Mouse (Mus musculus) embryonic facial prominence, embryonic 10.5 days (tissue): ENCODE data around the gene Laptm5. TPM values are rescaled to one million over a fixed set of nuclear protein-coding genes. Genes with fewer than 3 reads are reported as not detected.
A peak's percentile ranks its signal among the peaks of the same experiment; 100 is the strongest.

ENCODE experiments used
- DNase-seq: peaks from one replicate; pipeline ENCODE4 v3.0.0-alpha.2; 2017; ENCODE audit warnings: low spot score
- H3K27ac ChIP-seq: fragments of 300-500 bp; sonication (generic); replicated peaks from 2 replicates; pipeline ENCODE4 v1.5.1; 2016; ENCODE audit warnings: mild to moderate bottlenecking
- H3K27me3 ChIP-seq: fragments of 300-500 bp; sonication (generic); replicated peaks from 2 replicates; pipeline ENCODE4 v1.6.1; 2016; ENCODE audit warnings: low read depth, mild to moderate bottlenecking; ENCODE audit not compliant: poor library complexity, severe bottlenecking
- H3K36me3 ChIP-seq: fragments of 300-500 bp; sonication (generic); replicated peaks from 2 replicates; pipeline ENCODE4 v1.6.1; 2016; ENCODE audit warnings: mild to moderate bottlenecking, moderate library complexity
- H3K4me1 ChIP-seq: fragments of 300-500 bp; sonication (generic); 2 replicates; pipeline ENCODE4 v1.6.1; 2016
- H3K4me3 ChIP-seq: fragments of 300-500 bp; sonication (generic); 2 replicates; pipeline ENCODE4 v1.5.1; 2016; ENCODE audit warnings: mild to moderate bottlenecking, moderate library complexity
- H3K9me3 ChIP-seq: fragments of 300-500 bp; sonication (generic); 2 replicates; pipeline ENCODE4 v1.6.1; 2016; ENCODE audit warnings: mild to moderate bottlenecking
- WGBS: fragments of 180-500 bp; shearing (Covaris S2); methylation state at CpG from one replicate; pipeline ENCODE4 v1.1.7; 2016; 5-methylcytosine and 5-hydroxymethylcytosine counted together
- polyA plus RNA-seq: library from polyadenylated mRNA; unstranded; fragments of >200 nt; fragmentation: Nextera tagmentation; extraction: Ambion mirVana; gene quantifications from 2 replicates; pipeline ENCODE4 v1.2.1, GENCODE M21; 2016

The Laptm5 gene
- polyA plus RNA-seq, 1 experiment from 2014 or later: 16.4 TPM

GRCm38 (mm10) chr4:130915006-130915667 is 2.2 kb downstream of the Laptm5 start:
- Histone ChIP-seq H3K27ac (no peak overlapping the region), H3K9me3 (no peaks in the 10 kb centered on the region), H3K4me1 (peaks cover 50% of the 10 kb centered on the region), H3K36me3 (no peaks in the 10 kb centered on the region), H3K27me3 (no peaks in the 10 kb centered on the region), H3K4me3 (no peak overlapping the region)
- no peak for DNase-seq
- 80% methylated on average over 12 of the region's 12 CpGs for WGBS

DNA sequence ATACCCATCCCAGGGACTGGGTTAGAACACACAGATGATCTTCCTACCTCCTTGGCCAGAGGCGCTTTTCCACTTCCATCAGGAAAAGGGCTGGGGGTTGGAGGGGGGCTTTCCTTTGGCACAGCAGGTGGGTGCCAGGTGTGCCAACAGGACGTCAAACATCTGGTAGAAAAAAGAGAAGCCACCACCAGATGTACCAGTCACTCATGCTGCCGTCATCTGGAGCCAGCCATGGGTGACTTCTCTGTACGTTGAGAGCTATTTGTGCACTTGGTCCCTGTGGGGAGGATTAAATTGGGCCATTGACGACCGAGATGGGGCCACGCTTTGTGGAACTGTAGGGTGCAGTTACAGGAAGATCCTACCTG is 2.7 kb downstream of the Laptm5 start:
- no peak overlapping the region for H3K27ac ChIP-seq
- no peaks in the 10 kb centered on the region for H3K36me3 ChIP-seq
- no peak for DNase-seq
- WGBS: 56% methylated on average over 7 of the region's 7 CpGs
- H3K9me3 ChIP-seq: no peaks in the 10 kb centered on the region
- H3K4me1 ChIP-seq: peaks cover 52% of the 10 kb centered on the region
- H3K4me3 ChIP-seq: no peak overlapping the region
- no peaks in the 10 kb centered on the region for H3K27me3 ChIP-seq

- H3K4me3 ChIP-seq: no peak overlapping the region
- H3K27me3 ChIP-seq: no peaks in the 10 kb centered on the region
- WGBS: 76% methylated on average over 7 of the region's 7 CpGs
- DNase-seq: no peak
- no peaks in the 10 kb centered on the region for H3K36me3 ChIP-seq
- H3K27ac ChIP-seq: no peak overlapping the region
- H3K9me3 ChIP-seq: no peaks in the 10 kb centered on the region
- peaks cover 60% of the 10 kb centered on the region for H3K4me1 ChIP-seq
These were observed 3.7 kb downstream of the Laptm5 start for GRCm38 (mm10) chr4:130916639-130917038.

GRCm38 (mm10) chr4:130917564-130917963 is 4.6 kb downstream of the Laptm5 start:
- 66% methylated on average over 4 of the region's 4 CpGs for WGBS
- 0 out of 2 replicates have a peak overlapping the region, but pooled peaks have one; percentile 2 for H3K27ac ChIP-seq

GRCm38 (mm10) chr4:130918805-130919749 is 6.2 kb downstream of the Laptm5 start:
- Histone ChIP-seq H3K27me3 (no peaks in the 10 kb centered on the region), H3K4me3 (no peak overlapping the region), H3K27ac (no peak overlapping the region; the same call in 1 of the 2 replicates), H3K4me1 (peaks cover 64% of the 10 kb centered on the region), H3K36me3 (no peaks in the 10 kb centered on the region), H3K9me3 (no peaks in the 10 kb centered on the region)
- WGBS: 70% methylated on average over 10 of the region's 10 CpGs
- no peak for DNase-seq

More at GRCm38 (mm10) chr4:130917564-130917963, 4.6 kb downstream of the Laptm5 start:
- no peak for DNase-seq
- Histone ChIP-seq H3K4me3 (no peak overlapping the region), H3K27me3 (no peaks in the 10 kb centered on the region), H3K36me3 (no peaks in the 10 kb centered on the region), H3K4me1 (peaks cover 70% of the 10 kb centered on the region), H3K9me3 (no peaks in the 10 kb centered on the region)

- Histone ChIP-seq H3K4me3 (no peak overlapping the region), H3K4me1 (peaks cover 61% of the 10 kb centered on the region), H3K27ac (peak overlapping the region; percentile 44), H3K27me3 (no peaks in the 10 kb centered on the region), H3K9me3 (no peaks in the 10 kb centered on the region), H3K36me3 (no peaks in the 10 kb centered on the region)
- WGBS: 61% methylated on average over 9 of the region's 9 CpGs
- DNase-seq: no peak
These were observed 6.9 kb downstream of the Laptm5 start for GRCm38 (mm10) chr4:130919750-130920356.

DNA sequence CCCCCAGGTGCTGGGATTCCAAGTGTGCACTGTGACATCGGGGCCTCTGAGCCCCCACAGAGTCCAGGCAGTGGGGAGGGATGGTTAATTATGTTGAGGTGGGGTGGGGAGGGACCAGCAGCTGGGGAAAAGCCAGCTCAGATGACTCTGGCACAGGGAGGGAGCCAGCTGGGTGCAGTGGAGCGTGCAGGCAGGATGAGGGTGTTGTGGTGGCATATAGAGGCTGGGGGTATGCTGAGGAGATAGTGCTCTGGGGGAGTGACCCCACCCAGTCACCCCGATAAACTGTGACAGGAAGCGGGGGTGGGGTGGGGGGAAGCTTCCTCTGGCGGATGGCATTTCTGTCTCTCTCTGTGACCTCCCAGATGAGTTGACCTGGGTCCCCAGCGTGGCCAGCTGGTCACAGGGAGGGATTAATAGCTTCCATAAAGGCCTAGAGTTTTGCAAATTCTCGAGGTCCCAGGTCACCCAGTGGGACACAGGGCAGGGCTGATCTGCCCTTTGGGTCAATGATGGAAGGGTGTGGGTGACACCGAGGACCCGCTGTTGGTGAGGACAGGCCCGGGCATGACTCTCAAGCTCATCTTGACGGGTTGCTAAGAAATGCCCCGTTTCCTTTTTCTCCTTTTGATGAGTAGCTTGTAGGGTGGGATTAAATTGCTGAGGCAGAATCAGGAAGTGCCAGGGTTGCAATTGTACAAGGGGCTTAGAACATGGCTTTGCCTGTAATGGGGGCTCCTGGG is 8.2 kb downstream of the Laptm5 start:
- Histone ChIP-seq H3K27me3 (no peaks in the 10 kb centered on the region), H3K27ac (peak overlapping the region; percentile 63), H3K4me1 (peaks cover 53% of the 10 kb centered on the region), H3K36me3 (no peaks in the 10 kb centered on the region), H3K4me3 (no peak overlapping the region), H3K9me3 (no peaks in the 10 kb centered on the region)
- WGBS: 26% methylated on average over 12 of the region's 12 CpGs
- no peak for DNase-seq

- WGBS: 81% methylated on average over 10 of the region's 10 CpGs
- 0 out of 2 replicates have a peak overlapping the region, but pooled peaks have one; percentile 51 for H3K27ac ChIP-seq
- no peaks in the 10 kb centered on the region for H3K27me3 ChIP-seq
- H3K4me3 ChIP-seq: no peak overlapping the region
- DNase-seq: no peak
- H3K36me3 ChIP-seq: no peaks in the 10 kb centered on the region
- H3K4me1 ChIP-seq: peaks cover 60% of the 10 kb centered on the region
- H3K9me3 ChIP-seq: no peaks in the 10 kb centered on the region
These were observed 9.1 kb downstream of the Laptm5 start for GRCm38 (mm10) chr4:130921986-130922385.

- H3K27me3 ChIP-seq: no peaks in the 10 kb centered on the region
- no peak overlapping the region for H3K27ac ChIP-seq
- WGBS: 60% methylated on average over 6 of the region's 6 CpGs
- no peaks in the 10 kb centered on the region for H3K9me3 ChIP-seq
- no peaks in the 10 kb centered on the region for H3K36me3 ChIP-seq
- H3K4me1 ChIP-seq: peaks cover 29% of the 10 kb centered on the region
- DNase-seq: no peak
- no peak overlapping the region for H3K4me3 ChIP-seq
These were observed 13.3 kb downstream of the Laptm5 start for GRCm38 (mm10) chr4:130926274-130926673.

GRCm38 (mm10) chr4:130927821-130928220 is 14.9 kb downstream of the Laptm5 start:
- no peak overlapping the region for H3K27ac ChIP-seq
- H3K4me1 ChIP-seq: peaks cover 13% of the 10 kb centered on the region
- 88% methylated on average over 12 of the region's 12 CpGs for WGBS
- no peaks in the 10 kb centered on the region for H3K36me3 ChIP-seq
- DNase-seq: no peak
- H3K4me3 ChIP-seq: no peak overlapping the region
- H3K9me3 ChIP-seq: no peaks in the 10 kb centered on the region
- no peaks in the 10 kb centered on the region for H3K27me3 ChIP-seq

GRCm38 (mm10) chr4:130942644-130943043 is 29.7 kb downstream of the Laptm5 start:
- peaks cover 49% of the 10 kb centered on the region for H3K4me1 ChIP-seq
- DNase-seq: no peak
- no peak overlapping the region; the same call in 1 of the 2 replicates for H3K27ac ChIP-seq
- H3K4me3 ChIP-seq: no peak overlapping the region
- no peaks in the 10 kb centered on the region for H3K9me3 ChIP-seq
- WGBS: 55% methylated on average over 14 of the region's 14 CpGs
- H3K27me3 ChIP-seq: peaks cover 33% of the 10 kb centered on the region
- H3K36me3 ChIP-seq: no peaks in the 10 kb centered on the region

DNA sequence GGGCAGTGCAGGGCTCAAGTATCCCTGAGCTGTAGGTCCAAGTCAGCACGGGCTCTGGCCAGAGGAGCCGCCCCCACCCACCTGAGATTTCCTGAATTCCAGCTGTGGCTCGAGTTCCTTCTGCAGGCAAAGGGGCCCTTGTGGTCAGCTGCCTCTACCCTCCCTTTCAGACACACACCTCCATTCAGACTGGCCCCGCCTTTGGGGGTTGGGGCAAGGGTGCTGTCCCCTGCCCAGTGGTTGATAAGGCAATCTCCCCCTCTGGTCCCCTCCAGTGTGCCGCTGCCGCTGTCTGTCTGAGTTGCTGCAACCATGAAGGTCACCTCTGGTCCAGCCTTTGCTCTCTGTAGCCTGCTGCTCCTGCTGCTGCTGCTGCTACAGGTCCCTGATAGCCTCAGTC is 31.2 kb downstream of the Laptm5 start, which contains the start of gene Matn1:
Matn1 (plus strand) TSS at position 274 of the 400 bp plus-strand sequence.
- Histone ChIP-seq H3K27ac (no peak within 1 kb of the TSS; the same call in 1 of the 2 replicates), H3K27me3 (peaks cover 33% of the 10 kb centered on the region), H3K9me3 (no peaks in the 10 kb centered on the region), H3K36me3 (no peaks in the 10 kb centered on the region), H3K4me1 (peaks cover 46% of the 10 kb centered on the region), H3K4me3 (no peak within 1 kb of the TSS)
- 39% methylated on average over 6 of the region's 6 CpGs for WGBS
- DNase-seq: no peak
